Mouse (Mus musculus): ENCODE measurements around the gene Pih1d2. TPM values are rescaled to one million over a fixed set of nuclear protein-coding genes. Genes with fewer than 3 reads are reported as not detected.

The Pih1d2 gene
- polyA plus RNA-seq, 1 experiment: 2.3 TPM

GRCm38 (mm10) chr9:50659392-50660217 is 42.5 kb downstream of the Pih1d2 start, which contains the start of gene Dlat:
Dlat (minus strand) TSS chr9:50659780.
- under 1% methylated on average over 63 of the region's 63 CpGs for WGBS
- peak; percentile 93 to 94 for DNase-seq
- peaks cover 3% of the 10 kb centered on the region; the same call in 1 of the 2 replicates for H3K4me1 ChIP-seq (ENCODE audit: control insufficient read depth, insufficient read depth, low read length)
- TF ChIP-seq POLR2A (IDR thresholded peaks at IDR 0.05; ENCODE audit: borderline replicate concordance, insufficient read depth, low read length) (no peak; the same call in none of the 2 replicates), CTCF (IDR thresholded peaks at IDR 0.05; ENCODE audit: borderline replicate concordance, insufficient read depth, low read depth, low read length) (no peak)
- peak within 1 kb of the TSS; percentile 91 for H3K27ac ChIP-seq (ENCODE audit: insufficient read depth, low read length)
- H3K4me3 ChIP-seq (replicated peaks; ENCODE audit: insufficient read depth, low read depth, low read length): peak within 1 kb of the TSS; percentile 82
- no peaks in the 10 kb centered on the region for H3K27me3 ChIP-seq (ENCODE audit: control insufficient read depth, insufficient read depth, low read length)

- TF ChIP-seq CTCF (IDR thresholded peaks at IDR 0.05; ENCODE audit: borderline replicate concordance, insufficient read depth, low read depth, low read length) (no peak), POLR2A (IDR thresholded peaks at IDR 0.05; ENCODE audit: borderline replicate concordance, insufficient read depth, low read length) (no peak)
- DNase-seq: peak; percentile 35 to 38
- Histone ChIP-seq H3K4me3 (replicated peaks; ENCODE audit: insufficient read depth, low read depth, low read length) (peak overlapping the region; percentile 82), H3K27ac (ENCODE audit: insufficient read depth, low read length) (peak overlapping the region; percentile 66), H3K27me3 (ENCODE audit: control insufficient read depth, insufficient read depth, low read length) (no peaks in the 10 kb centered on the region), H3K4me1 (ENCODE audit: control insufficient read depth, insufficient read depth, low read length) (peaks cover 3% of the 10 kb centered on the region; the same call in 1 of the 2 replicates)
- 5% methylated on average over 12 of the region's 12 CpGs for WGBS
Measured at GRCm38 (mm10) chr9:50660431-50660830, 43.3 kb downstream of the Pih1d2 start.

GRCm38 (mm10) chr9:50664826-50665225 is 47.7 kb downstream of the Pih1d2 start:
- Histone ChIP-seq H3K27me3 (ENCODE audit: control insufficient read depth, insufficient read depth, low read length) (no peaks in the 10 kb centered on the region), H3K4me1 (ENCODE audit: control insufficient read depth, insufficient read depth, low read length) (peaks cover 3% of the 10 kb centered on the region; the same call in 1 of the 2 replicates), H3K4me3 (replicated peaks; ENCODE audit: insufficient read depth, low read depth, low read length) (no peak overlapping the region), H3K27ac (ENCODE audit: insufficient read depth, low read length) (no peak overlapping the region)
- DNase-seq: no peak
- WGBS: 75% methylated on average over 5 of the region's 5 CpGs
- TF ChIP-seq POLR2A (IDR thresholded peaks at IDR 0.05; ENCODE audit: borderline replicate concordance, insufficient read depth, low read length) (no peak), CTCF (IDR thresholded peaks at IDR 0.05; ENCODE audit: borderline replicate concordance, insufficient read depth, low read depth, low read length) (no peak)

GRCm38 (mm10) chr9:50666442-50666841 is 49.3 kb downstream of the Pih1d2 start:
- H3K27me3 ChIP-seq (ENCODE audit: control insufficient read depth, insufficient read depth, low read length): no peaks in the 10 kb centered on the region
- no peak overlapping the region for H3K27ac ChIP-seq (ENCODE audit: insufficient read depth, low read length)
- WGBS: 88% methylated on average over 6 of the region's 6 CpGs
- DNase-seq: no peak
- H3K4me1 ChIP-seq (ENCODE audit: control insufficient read depth, insufficient read depth, low read length): no peaks in the 10 kb centered on the region
- no peak overlapping the region for H3K4me3 ChIP-seq (replicated peaks; ENCODE audit: insufficient read depth, low read depth, low read length)
- no peak for TF ChIP-seq CTCF (IDR thresholded peaks at IDR 0.05; ENCODE audit: borderline replicate concordance, insufficient read depth, low read depth, low read length)
- no peak for TF ChIP-seq POLR2A (IDR thresholded peaks at IDR 0.05; ENCODE audit: borderline replicate concordance, insufficient read depth, low read length)

GRCm38 (mm10) chr9:50667579-50668498 is 50.7 kb downstream of the Pih1d2 start:
- no peak for TF ChIP-seq POLR2A (IDR thresholded peaks at IDR 0.05; ENCODE audit: borderline replicate concordance, insufficient read depth, low read length)
- Histone ChIP-seq H3K4me1 (ENCODE audit: control insufficient read depth, insufficient read depth, low read length) (no peaks in the 10 kb centered on the region), H3K4me3 (replicated peaks; ENCODE audit: insufficient read depth, low read depth, low read length) (no peak overlapping the region), H3K27me3 (ENCODE audit: control insufficient read depth, insufficient read depth, low read length) (no peaks in the 10 kb centered on the region), H3K27ac (ENCODE audit: insufficient read depth, low read length) (no peak overlapping the region)
- 82% methylated on average over 8 of the region's 8 CpGs for WGBS
- DNase-seq: no peak

GRCm38 (mm10) chr9:50670690-50671089 is 53.6 kb downstream of the Pih1d2 start:
- H3K27me3 ChIP-seq (ENCODE audit: control insufficient read depth, insufficient read depth, low read length): no peaks in the 10 kb centered on the region
- peak; percentile 36 to 39 for DNase-seq
- no peak overlapping the region for H3K27ac ChIP-seq (ENCODE audit: insufficient read depth, low read length)
- no peak overlapping the region for H3K4me3 ChIP-seq (replicated peaks; ENCODE audit: insufficient read depth, low read depth, low read length)
- TF ChIP-seq POLR2A (IDR thresholded peaks at IDR 0.05; ENCODE audit: borderline replicate concordance, insufficient read depth, low read length) (no peak), CTCF (IDR thresholded peaks at IDR 0.05; ENCODE audit: borderline replicate concordance, insufficient read depth, low read depth, low read length) (peak; percentile 57; the same call in 1 of the 2 replicates)
- H3K4me1 ChIP-seq (ENCODE audit: control insufficient read depth, insufficient read depth, low read length): no peaks in the 10 kb centered on the region
- 28% methylated on average over 5 of the region's 5 CpGs for WGBS

Other genes starting within 250 kb of the Pih1d2 start
- 0.11 and 0.23 TPM in 2 replicates for gene Plet1, start 122.8 kb upstream of the Pih1d2 start, polyA plus RNA-seq (2012; rRNA removed)
- 51.2 and 57.0 TPM in 2 replicates for gene Pts, start 88.6 kb upstream of the Pih1d2 start, polyA plus RNA-seq (2012; rRNA removed)
- 30.5 and 32.9 TPM in 2 replicates for gene Il18, start 62.5 kb upstream of the Pih1d2 start, polyA plus RNA-seq (2012; rRNA removed)
- 1.1 and 1.4 TPM in 2 replicates for gene Bco2, start 62.1 kb upstream of the Pih1d2 start, polyA plus RNA-seq (2012; rRNA removed)
- gene Tex12, start 56.0 kb upstream of the Pih1d2 start, polyA plus RNA-seq (2012; rRNA removed): not detected in 2 replicates
- gene Sdhd, start 13.5 kb upstream of the Pih1d2 start, polyA plus RNA-seq (2012; rRNA removed): 193 and 205 TPM in 2 replicates
- 481 and 504 TPM in 2 replicates for gene Timm8b, start 13.4 kb upstream of the Pih1d2 start, polyA plus RNA-seq (2012; rRNA removed)
- gene Nkapd1, start 143 bp downstream of the Pih1d2 start, polyA plus RNA-seq (2012; rRNA removed): 11.4 and 12.3 TPM in 2 replicates
- gene Dlat, start 42.5 kb downstream of the Pih1d2 start, polyA plus RNA-seq (2012; rRNA removed): 78.4 and 82.3 TPM in 2 replicates
- gene Dixdc1, start 122.2 kb downstream of the Pih1d2 start, polyA plus RNA-seq (2012; rRNA removed): 81.7 and 85.7 TPM in 2 replicates
- gene 2310030G06Rik, start 129.2 kb downstream of the Pih1d2 start, polyA plus RNA-seq (2012; rRNA removed): 3.0 and 3.8 TPM in 2 replicates
- 296 and 364 TPM in 2 replicates for gene Cryab, start 134.0 kb downstream of the Pih1d2 start, polyA plus RNA-seq (2012; rRNA removed)
- 3.2 and 3.4 TPM in 2 replicates for gene Hspb2, start 135.0 kb downstream of the Pih1d2 start, polyA plus RNA-seq (2012; rRNA removed)
- 7.3 and 8.0 TPM in 2 replicates for gene Fdxacb1, start 150.9 kb downstream of the Pih1d2 start, polyA plus RNA-seq (2012; rRNA removed)
- 22.5 and 23.7 TPM in 2 replicates for gene Alg9, start 157.7 kb downstream of the Pih1d2 start, polyA plus RNA-seq (2012; rRNA removed)
- gene 1110032A03Rik, start 158.2 kb downstream of the Pih1d2 start, polyA plus RNA-seq (2012; rRNA removed): 84.5 and 87.8 TPM in 2 replicates
- 30.2 and 34.7 TPM in 2 replicates for gene Ppp2r1b, start 228.0 kb downstream of the Pih1d2 start, polyA plus RNA-seq (2012; rRNA removed)